Mouse (Mus musculus): ENCODE measurements around the gene Cmss1.

- TF ChIP-seq CTCF (IDR thresholded peaks at IDR 0.05; ENCODE audit: low read depth) (no peak), EP300 (IDR thresholded peaks at IDR 0.05; ENCODE audit: low read depth) (no peak)
Measured at GRCm38 (mm10) chr16:57317882-57318636, 288.6 kb downstream of the Cmss1 start.

Measured in liver, postnatal 0 days (tissue).